Mouse (Mus musculus) liver, postnatal 0 days (tissue): ENCODE results near the gene Als2. TPM values are rescaled to one million over a fixed set of nuclear protein-coding genes. Genes with fewer than 3 reads are reported as not detected.

Experiments used
- ATAC-seq: fragments of 200-750 bp; cut with Nextera tagmentation; 2 replicates; pipeline ENCODE4 v1.8.0; 2017; ENCODE audit warnings: mild to moderate bottlenecking, moderate library complexity
- DNase-seq: peaks from one replicate; pipeline ENCODE4 v3.0.0-alpha.2; 2016
- H3K27ac ChIP-seq: fragments of 300-500 bp; sonication (generic); 2 replicates; pipeline ENCODE4 v1.5.1; 2014; ENCODE audit warnings: antibody characterized with exemption, moderate library complexity, mild to moderate bottlenecking, low read depth
- H3K27me3 ChIP-seq: fragments of 300-500 bp; sonication (generic); 2 replicates; pipeline ENCODE4 v1.6.1; 2014; ENCODE audit warnings: low read length, control low read depth, mixed read lengths; ENCODE audit not compliant: insufficient read depth
- H3K36me3 ChIP-seq: fragments of 300-500 bp; sonication (generic); replicated peaks from 2 replicates; pipeline ENCODE4 v1.6.1; 2014; ENCODE audit warnings: mild to moderate bottlenecking, control low read depth, low read length, moderate library complexity, mixed read lengths; ENCODE audit not compliant: insufficient read depth
- H3K4me1 ChIP-seq: fragments of 300-500 bp; sonication (generic); 2 replicates; pipeline ENCODE4 v1.6.1; 2014; ENCODE audit warnings: antibody characterized with exemption, mild to moderate bottlenecking, control low read depth; ENCODE audit not compliant: insufficient read depth
- H3K4me2 ChIP-seq: fragments of 300-500 bp; sonication (generic); 2 replicates; pipeline ENCODE4 v1.6.1; 2014; ENCODE audit warnings: low read depth, mild to moderate bottlenecking, low read length, moderate library complexity, mixed read lengths
- H3K4me3 ChIP-seq: fragments of 300-500 bp; sonication (generic); 2 replicates; pipeline ENCODE4 v1.5.1; 2014; ENCODE audit warnings: low read depth, low read length
- H3K9ac ChIP-seq: fragments of 300-500 bp; sonication (generic); replicated peaks from 2 replicates; pipeline ENCODE4 v1.6.1; 2014; ENCODE audit warnings: mild to moderate bottlenecking, moderate library complexity
- H3K9me3 ChIP-seq: fragments of 300-500 bp; sonication (generic); 2 replicates; pipeline ENCODE4 v1.6.1; 2016; ENCODE audit warnings: mild to moderate bottlenecking, control low read depth, low read length, mixed read lengths
- CTCF ChIP-seq: sonication (generic); IDR thresholded peaks from 2 replicates; pipeline ENCODE4 v1.5.1; 2016; ENCODE audit warnings: antibody characterized with exemption, low read depth
- EP300 ChIP-seq: IDR thresholded peaks from 2 replicates; pipeline ENCODE4 v1.6.1; 2016; ENCODE audit warnings: antibody characterized with exemption, low read depth, mild to moderate bottlenecking
- WGBS: fragments of 180-500 bp; shearing (Covaris S2); extraction: QIAGEN DNeasy Blood & Tissue Kit; methylation state at CpG from one replicate; pipeline ENCODE4 v1.1.7; 2014; ENCODE audit not compliant: insufficient replicate concordance; 5-methylcytosine and 5-hydroxymethylcytosine counted together
- polyA plus RNA-seq: library from polyadenylated mRNA; unstranded; fragments of >200 nt; fragmentation: Nextera tagmentation; extraction: Ambion mirVana; gene quantifications from 2 replicates; pipeline ENCODE4 v1.2.1, GENCODE M21; 2015

Gene Als2
- polyA plus RNA-seq, 1 experiment from 2014 or later, result 5.8 TPM

DNA sequence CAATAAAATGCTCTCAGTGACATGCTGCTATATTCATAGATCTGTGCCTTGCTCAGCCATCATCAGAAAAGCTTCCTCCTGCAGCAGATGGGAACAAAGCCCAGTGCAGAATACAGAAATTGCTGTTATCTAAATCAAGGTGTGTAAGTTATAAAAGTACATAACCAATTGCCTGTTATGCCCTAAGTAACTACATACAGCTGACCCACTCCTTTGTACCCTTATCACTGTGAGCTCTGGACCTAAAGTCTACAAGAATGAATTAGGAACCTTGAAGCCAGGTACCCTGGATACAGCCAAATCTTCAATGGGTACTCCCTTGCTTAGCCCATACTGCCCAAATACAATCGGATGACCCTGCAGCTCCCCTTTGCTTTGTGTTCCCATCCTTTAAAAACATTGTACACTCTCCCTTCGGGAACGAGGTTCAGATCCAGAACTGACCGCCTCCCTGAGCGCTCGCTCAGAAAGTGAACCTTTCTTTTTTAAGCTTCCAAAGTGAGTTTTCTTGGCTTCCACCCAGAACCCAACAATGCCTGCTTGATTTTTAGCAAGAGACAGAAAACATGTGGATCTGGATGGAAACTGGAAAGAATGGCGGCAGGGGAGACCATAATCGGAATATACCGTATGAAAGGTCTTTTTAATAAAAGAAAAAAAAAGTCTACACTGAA is 70.7 kb downstream of the Als2 start:
- no peaks in the 10 kb centered on the region for H3K9me3 ChIP-seq
- peaks cover 33% of the 10 kb centered on the region for H3K36me3 ChIP-seq
- H3K4me1 ChIP-seq, result no peaks in the 10 kb centered on the region; the same call in 1 of the 2 replicates
- ATAC-seq, result no peak
- H3K4me2 ChIP-seq, result no peak overlapping the region
- DNase-seq, result no peak
- TF ChIP-seq EP300 (no peak), CTCF (no peak)
- H3K27me3 ChIP-seq, result no peaks in the 10 kb centered on the region
- WGBS, result 83% methylated on average over 9 of the region's 9 CpGs
- no peak overlapping the region for H3K4me3 ChIP-seq
- H3K9ac ChIP-seq, result no peak overlapping the region
- H3K27ac ChIP-seq, result no peak overlapping the region

DNA sequence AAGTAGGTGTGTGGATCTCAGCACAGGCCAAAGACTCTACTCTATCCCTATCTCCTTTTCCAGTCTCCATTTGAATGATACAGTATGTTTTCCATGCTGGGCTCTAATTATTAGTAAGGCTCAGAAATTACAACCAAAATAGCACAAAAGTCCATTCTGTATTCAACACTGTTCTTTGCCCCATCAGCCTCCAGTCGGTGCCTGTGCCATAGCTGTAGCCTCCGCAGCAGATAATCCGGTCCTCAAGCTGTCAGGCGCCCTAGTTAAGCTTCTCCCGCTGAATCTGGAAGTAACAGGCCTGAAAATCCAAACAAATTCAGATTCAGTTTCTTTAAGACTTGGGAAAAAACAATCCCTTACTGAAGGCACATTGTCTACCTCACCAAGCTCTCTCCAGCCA is 73.1 kb downstream of the Als2 start:
- DNase-seq (no peak), ATAC-seq (no peak)
- WGBS, result 76% methylated on average over 5 of the region's 5 CpGs
- no peak overlapping the region for H3K9ac ChIP-seq
- H3K9me3 ChIP-seq, result no peaks in the 10 kb centered on the region
- H3K36me3 ChIP-seq, result peaks cover 26% of the 10 kb centered on the region
- TF ChIP-seq EP300 (no peak), CTCF (no peak)
- H3K27ac ChIP-seq, result no peak overlapping the region
- H3K4me1 ChIP-seq, result no peaks in the 10 kb centered on the region
- no peaks in the 10 kb centered on the region for H3K27me3 ChIP-seq
- H3K4me3 ChIP-seq, result no peak overlapping the region
- no peak overlapping the region for H3K4me2 ChIP-seq

- no peaks in the 10 kb centered on the region for H3K9me3 ChIP-seq
- 35% methylated on average over 12 of the region's 12 CpGs for WGBS
Observed at GRCm38 (mm10) chr1:59163030-59163461, 74.0 kb downstream of the Als2 start, which contains the start of gene Mpp4. Gene Mpp4, minus strand, starts transcription at chr1:59163389.

DNA sequence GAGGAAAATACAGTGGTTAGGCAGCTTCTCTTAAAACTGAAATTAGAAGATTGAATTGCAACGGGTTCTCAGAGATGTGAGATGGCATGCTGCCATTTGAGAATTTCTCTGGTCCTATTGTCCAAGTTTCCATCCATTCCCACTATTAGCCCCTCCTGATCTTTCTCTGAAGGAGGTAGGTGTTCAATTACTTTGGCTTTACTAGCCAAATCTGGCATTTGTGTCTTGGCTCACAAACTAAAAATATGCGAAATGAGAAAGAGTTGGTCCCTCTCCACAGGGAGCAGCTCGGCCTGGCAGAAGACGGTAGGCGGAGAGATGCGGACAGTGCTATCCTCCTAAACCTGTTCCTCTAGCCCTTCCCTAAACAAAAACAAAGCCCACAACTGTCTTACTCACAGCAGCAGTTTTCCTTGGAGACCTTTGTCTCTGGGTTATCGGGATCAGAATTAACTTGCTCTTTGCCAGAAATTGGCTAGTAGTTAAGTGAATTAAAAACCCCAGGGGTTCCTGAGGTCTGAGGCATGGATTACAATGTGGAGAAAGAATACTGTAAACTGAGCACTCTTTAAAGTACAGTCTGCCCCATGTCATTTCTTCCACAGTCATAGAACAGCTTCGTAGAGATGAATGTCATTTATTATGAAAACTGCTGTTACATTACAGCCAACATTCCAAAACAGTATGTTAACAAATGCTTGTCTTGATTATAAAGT is 74.6 kb downstream of the Als2 start:
- no peak for ATAC-seq
- Histone ChIP-seq H3K9me3 (no peaks in the 10 kb centered on the region), H3K4me3 (no peak overlapping the region), H3K4me1 (no peaks in the 10 kb centered on the region), H3K36me3 (peaks cover 21% of the 10 kb centered on the region), H3K27ac (no peak overlapping the region), H3K4me2 (no peak overlapping the region), H3K9ac (no peak overlapping the region), H3K27me3 (no peaks in the 10 kb centered on the region)
- TF ChIP-seq CTCF, result no peak
- TF ChIP-seq EP300, result no peak
- no peak for DNase-seq
- WGBS, result 77% methylated on average over 8 of the region's 8 CpGs

More at GRCm38 (mm10) chr1:59163030-59163461, 74.0 kb downstream of the Als2 start, which contains the start of gene Mpp4:
- no peak for DNase-seq
- Histone ChIP-seq H3K4me3 (no peak within 1 kb of the TSS), H3K27me3 (no peaks in the 10 kb centered on the region), H3K4me2 (no peak within 1 kb of the TSS), H3K36me3 (peaks cover 23% of the 10 kb centered on the region), H3K27ac (no peak within 1 kb of the TSS), H3K4me1 (no peaks in the 10 kb centered on the region), H3K9ac (no peak within 1 kb of the TSS)
- TF ChIP-seq EP300 (no peak), CTCF (no peak)
- ATAC-seq, result no peak

DNA sequence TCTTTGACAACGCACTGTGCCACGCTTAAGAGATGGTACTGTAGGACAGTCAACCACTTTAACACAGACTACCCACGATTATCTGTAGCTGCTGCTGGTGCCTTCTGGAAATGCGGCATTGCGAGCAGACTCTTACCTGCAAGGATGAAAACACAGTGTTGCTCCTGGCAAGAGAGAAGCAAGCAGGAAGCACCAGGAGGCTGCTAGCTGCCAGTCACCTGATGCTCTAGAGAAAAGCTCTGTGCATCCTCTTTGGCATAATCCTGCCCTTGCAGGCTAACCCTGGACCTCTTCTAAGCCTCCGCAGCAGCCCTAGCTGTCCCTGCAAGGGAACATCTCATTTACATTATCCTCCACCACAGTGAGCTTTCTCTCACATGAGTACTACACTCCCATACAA is 75.6 kb downstream of the Als2 start:
- DNase-seq (no peak), ATAC-seq (no peak)
- H3K4me2 ChIP-seq, result no peak overlapping the region
- H3K9me3 ChIP-seq, result no peaks in the 10 kb centered on the region
- TF ChIP-seq CTCF (no peak), EP300 (no peak)
- no peaks in the 10 kb centered on the region for H3K27me3 ChIP-seq
- H3K9ac ChIP-seq, result no peak overlapping the region
- 86% methylated on average over 6 of the region's 6 CpGs for WGBS
- H3K4me1 ChIP-seq, result no peaks in the 10 kb centered on the region
- H3K4me3 ChIP-seq, result no peak overlapping the region
- H3K27ac ChIP-seq, result no peak overlapping the region
- peaks cover 10% of the 10 kb centered on the region for H3K36me3 ChIP-seq

DNA sequence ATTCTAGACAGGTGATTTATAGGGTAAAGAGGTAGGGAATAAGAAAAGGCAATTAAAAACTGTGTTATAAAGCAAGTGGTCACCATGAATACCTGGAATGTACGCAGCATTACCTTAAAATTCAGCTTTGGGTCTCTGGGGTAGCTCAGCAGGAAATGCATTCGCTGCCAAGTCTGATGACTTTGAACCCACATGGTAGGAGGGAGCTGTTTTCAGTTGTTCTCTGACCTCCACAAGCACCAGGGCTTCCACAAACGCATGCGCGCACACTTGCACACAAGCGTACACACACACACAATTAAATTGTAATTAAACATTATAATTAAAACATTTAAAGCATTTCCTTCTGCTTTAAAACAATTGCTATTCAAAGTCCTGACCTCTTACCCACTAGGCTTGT is 76.2 kb downstream of the Als2 start:
- no peak for DNase-seq
- TF ChIP-seq EP300 (no peak), CTCF (no peak)

More for the DNA sequence above, 76.2 kb downstream of the Als2 start:
- Histone ChIP-seq H3K27me3 (no peaks in the 10 kb centered on the region), H3K9me3 (no peaks in the 10 kb centered on the region), H3K36me3 (peaks cover 10% of the 10 kb centered on the region), H3K9ac (no peak overlapping the region), H3K4me2 (no peak overlapping the region), H3K27ac (no peak overlapping the region), H3K4me1 (no peaks in the 10 kb centered on the region), H3K4me3 (no peak overlapping the region)
- ATAC-seq, result no peak
- WGBS, result 86% methylated on average over 6 of the region's 6 CpGs
